Mouse (Mus musculus): ENCODE data around the gene Dnmt3b. TPM values are rescaled to one million over a fixed set of nuclear protein-coding genes. Genes with fewer than 3 reads are reported as not detected.

Gene Dnmt3b
- polyA plus RNA-seq, 1 experiment = 0.98 TPM

- Histone ChIP-seq H3K4me1 (ENCODE audit: control insufficient read depth, insufficient read depth, insufficient read length, low read length) (peaks cover 30% of the 10 kb centered on the region), H3K4me3 (ENCODE audit: low read depth, low read length) (no peak overlapping the region), H3K36me3 (ENCODE audit: control insufficient read depth, insufficient read depth, low read length) (no peaks in the 10 kb centered on the region), H3K27me3 (ENCODE audit: control insufficient read depth, insufficient read depth, low read length) (no peaks in the 10 kb centered on the region), H3K27ac (ENCODE audit: insufficient read depth, low read depth, low read length) (no peak overlapping the region)
- TF ChIP-seq POLR2A (IDR thresholded peaks at IDR 0.05; ENCODE audit: low read depth, low read length) (no peak), CTCF (IDR thresholded peaks at IDR 0.05; ENCODE audit: extremely low read depth, insufficient read length, insufficient replicate concordance, low read depth, low read length) (no peak)
- 80% methylated on average over 8 of the region's 8 CpGs for WGBS
Measured at GRCm38 (mm10) chr2:153609058-153609457, 40.2 kb upstream of the Dnmt3b start.

GRCm38 (mm10) chr2:153609548-153609947 is 39.7 kb upstream of the Dnmt3b start:
- Histone ChIP-seq H3K27me3 (ENCODE audit: control insufficient read depth, insufficient read depth, low read length) (no peaks in the 10 kb centered on the region), H3K27ac (ENCODE audit: insufficient read depth, low read depth, low read length) (no peak overlapping the region), H3K4me3 (ENCODE audit: low read depth, low read length) (no peak overlapping the region), H3K4me1 (ENCODE audit: control insufficient read depth, insufficient read depth, insufficient read length, low read length) (peaks cover 30% of the 10 kb centered on the region), H3K36me3 (ENCODE audit: control insufficient read depth, insufficient read depth, low read length) (no peaks in the 10 kb centered on the region)
- TF ChIP-seq POLR2A (IDR thresholded peaks at IDR 0.05; ENCODE audit: low read depth, low read length) (no peak), CTCF (IDR thresholded peaks at IDR 0.05; ENCODE audit: extremely low read depth, insufficient read length, insufficient replicate concordance, low read depth, low read length) (peak; percentile 85)
- WGBS = 10% methylated on average over 9 of the region's 9 CpGs

GRCm38 (mm10) chr2:153610426-153611240 is 38.6 kb upstream of the Dnmt3b start:
- Histone ChIP-seq H3K27ac (ENCODE audit: insufficient read depth, low read depth, low read length) (no peak overlapping the region), H3K4me1 (ENCODE audit: control insufficient read depth, insufficient read depth, insufficient read length, low read length) (peaks cover 30% of the 10 kb centered on the region), H3K27me3 (ENCODE audit: control insufficient read depth, insufficient read depth, low read length) (no peaks in the 10 kb centered on the region), H3K4me3 (ENCODE audit: low read depth, low read length) (no peak overlapping the region), H3K36me3 (ENCODE audit: control insufficient read depth, insufficient read depth, low read length) (peaks cover 5% of the 10 kb centered on the region; the same call in 1 of the 2 replicates)
- WGBS = 67% methylated on average over 14 of the region's 14 CpGs
- TF ChIP-seq CTCF (IDR thresholded peaks at IDR 0.05; ENCODE audit: extremely low read depth, insufficient read length, insufficient replicate concordance, low read depth, low read length) (no peak), POLR2A (IDR thresholded peaks at IDR 0.05; ENCODE audit: low read depth, low read length) (no peak)

DNA sequence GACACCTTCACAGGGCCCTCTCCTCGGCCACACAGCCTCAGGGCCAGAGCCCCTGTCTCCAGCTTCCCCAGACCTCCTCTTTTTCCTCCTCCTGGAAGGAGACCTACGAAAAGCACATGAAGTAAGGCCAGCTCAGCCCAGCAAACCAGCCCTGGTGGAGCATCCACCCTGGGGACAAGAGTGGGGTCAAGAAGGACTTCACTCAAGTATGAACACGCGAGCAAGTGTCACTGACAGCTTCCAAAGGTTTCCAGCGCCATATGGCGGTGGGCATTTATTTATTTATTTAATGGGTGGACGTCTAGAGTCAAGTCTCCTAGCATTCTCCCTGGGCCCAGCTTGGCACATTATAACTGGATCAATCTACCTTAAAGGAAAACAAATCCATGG is 38.0 kb upstream of the Dnmt3b start:
- H3K4me3 ChIP-seq (ENCODE audit: low read depth, low read length) = no peak overlapping the region
- no peak for TF ChIP-seq POLR2A (IDR thresholded peaks at IDR 0.05; ENCODE audit: low read depth, low read length)
- peaks cover 27% of the 10 kb centered on the region for H3K4me1 ChIP-seq (ENCODE audit: control insufficient read depth, insufficient read depth, insufficient read length, low read length)
- peaks cover 5% of the 10 kb centered on the region; the same call in 1 of the 2 replicates for H3K36me3 ChIP-seq (ENCODE audit: control insufficient read depth, insufficient read depth, low read length)
- no peaks in the 10 kb centered on the region for H3K27me3 ChIP-seq (ENCODE audit: control insufficient read depth, insufficient read depth, low read length)
- WGBS = 82% methylated on average over 7 of the region's 7 CpGs
- H3K27ac ChIP-seq (ENCODE audit: insufficient read depth, low read depth, low read length) = no peak overlapping the region

DNA sequence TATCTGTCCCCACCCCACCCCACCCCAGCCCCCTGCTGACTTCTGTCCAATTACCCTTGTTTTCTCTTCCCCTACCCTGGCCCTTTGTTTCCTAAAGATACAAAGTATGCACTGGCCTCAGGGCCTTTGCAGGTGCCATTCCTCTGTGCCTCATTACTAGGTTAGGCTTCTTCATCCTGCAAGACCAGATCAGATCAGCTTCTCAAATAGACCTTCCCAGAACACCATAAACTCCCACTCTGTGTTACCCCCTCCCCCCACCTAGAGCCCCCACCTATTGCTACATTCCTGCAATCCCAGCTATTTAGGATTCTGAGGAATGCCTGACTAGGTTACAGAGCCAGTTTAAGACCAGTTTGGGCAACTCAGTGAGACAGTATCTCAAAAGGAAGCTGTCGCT is 37.5 kb upstream of the Dnmt3b start:
- H3K36me3 ChIP-seq (ENCODE audit: control insufficient read depth, insufficient read depth, low read length) = peaks cover 6% of the 10 kb centered on the region; the same call in 1 of the 2 replicates
- 95% methylated on average over 1 of the region's 1 CpGs for WGBS
- no peak overlapping the region for H3K4me3 ChIP-seq (ENCODE audit: low read depth, low read length)
- H3K27me3 ChIP-seq (ENCODE audit: control insufficient read depth, insufficient read depth, low read length) = no peaks in the 10 kb centered on the region
- peaks cover 22% of the 10 kb centered on the region for H3K4me1 ChIP-seq (ENCODE audit: control insufficient read depth, insufficient read depth, insufficient read length, low read length)
- TF ChIP-seq CTCF (IDR thresholded peaks at IDR 0.05; ENCODE audit: extremely low read depth, insufficient read length, insufficient replicate concordance, low read depth, low read length) (no peak), POLR2A (IDR thresholded peaks at IDR 0.05; ENCODE audit: low read depth, low read length) (no peak)
- H3K27ac ChIP-seq (ENCODE audit: insufficient read depth, low read depth, low read length) = no peak overlapping the region

- Histone ChIP-seq H3K36me3 (ENCODE audit: control insufficient read depth, insufficient read depth, low read length) (peaks cover 13% of the 10 kb centered on the region; the same call in 1 of the 2 replicates), H3K4me3 (ENCODE audit: low read depth, low read length) (no peak overlapping the region), H3K27ac (ENCODE audit: insufficient read depth, low read depth, low read length) (no peak overlapping the region), H3K4me1 (ENCODE audit: control insufficient read depth, insufficient read depth, insufficient read length, low read length) (peaks cover 13% of the 10 kb centered on the region), H3K27me3 (ENCODE audit: control insufficient read depth, insufficient read depth, low read length) (no peaks in the 10 kb centered on the region)
- no peak for TF ChIP-seq CTCF (IDR thresholded peaks at IDR 0.05; ENCODE audit: extremely low read depth, insufficient read length, insufficient replicate concordance, low read depth, low read length)
- TF ChIP-seq POLR2A (IDR thresholded peaks at IDR 0.05; ENCODE audit: low read depth, low read length) = no peak
- WGBS = 27% methylated on average over 3 of the region's 3 CpGs
Measured at GRCm38 (mm10) chr2:153612594-153613281, 36.5 kb upstream of the Dnmt3b start.

GRCm38 (mm10) chr2:153616893-153617292 is 32.4 kb upstream of the Dnmt3b start:
- TF ChIP-seq CTCF (IDR thresholded peaks at IDR 0.05; ENCODE audit: extremely low read depth, insufficient read length, insufficient replicate concordance, low read depth, low read length) = no peak
- no peak for TF ChIP-seq POLR2A (IDR thresholded peaks at IDR 0.05; ENCODE audit: low read depth, low read length)
- peaks cover 45% of the 10 kb centered on the region for H3K36me3 ChIP-seq (ENCODE audit: control insufficient read depth, insufficient read depth, low read length)
- no peaks in the 10 kb centered on the region; the same call in 1 of the 2 replicates for H3K4me1 ChIP-seq (ENCODE audit: control insufficient read depth, insufficient read depth, insufficient read length, low read length)
- H3K4me3 ChIP-seq (ENCODE audit: low read depth, low read length) = no peak overlapping the region
- H3K27ac ChIP-seq (ENCODE audit: insufficient read depth, low read depth, low read length) = no peak overlapping the region
- 90% methylated on average over 3 of the region's 3 CpGs for WGBS
- no peaks in the 10 kb centered on the region for H3K27me3 ChIP-seq (ENCODE audit: control insufficient read depth, insufficient read depth, low read length)

All from small intestine, adult 2 months (tissue).